Mouse (Mus musculus): ENCODE measurements around the gene Palm.

Gene Palm

GRCm38 (mm10) chr10:79854801-79855541 is 61.6 kb downstream of the Palm start:
- peak; percentile 76 to 78 for DNase-seq (ENCODE audit: low spot score in 2 of 2)

- peak in 1 of 2 experiments; percentile 65 for DNase-seq (ENCODE audit: low spot score in 2 of 2)
Measured at GRCm38 (mm10) chr10:79855558-79856184, 62.3 kb downstream of the Palm start.

- no peak for DNase-seq (ENCODE audit: low spot score in 2 of 2)
Measured at GRCm38 (mm10) chr10:79856280-79856679, 62.9 kb downstream of the Palm start.

GRCm38 (mm10) chr10:79856704-79857451 is 63.5 kb downstream of the Palm start:
- DNase-seq (ENCODE audit: low spot score in 2 of 2): peak in 1 of 2 experiments; percentile 44

- DNase-seq (ENCODE audit: low spot score in 2 of 2): peak; percentile 81 to 85
Measured at GRCm38 (mm10) chr10:79857452-79857811, 64.1 kb downstream of the Palm start.

GRCm38 (mm10) chr10:79857894-79858293 is 64.5 kb downstream of the Palm start:
- no peak for DNase-seq (ENCODE audit: low spot score in 2 of 2)

- DNase-seq (ENCODE audit: low spot score in 2 of 2): peak; percentile 90 to 92
Measured at GRCm38 (mm10) chr10:79858416-79859074, 65.2 kb downstream of the Palm start.

- DNase-seq (ENCODE audit: low spot score in 2 of 2): no peak
Measured at GRCm38 (mm10) chr10:79859116-79859515, 65.7 kb downstream of the Palm start.

GRCm38 (mm10) chr10:79860079-79860911 is 66.9 kb downstream of the Palm start:
- DNase-seq (ENCODE audit: low spot score in 2 of 2): no peak

GRCm38 (mm10) chr10:79861230-79862048 is 68.1 kb downstream of the Palm start:
- no peak for DNase-seq (ENCODE audit: low spot score in 2 of 2)

- DNase-seq (ENCODE audit: low spot score in 2 of 2): no peak
Measured at GRCm38 (mm10) chr10:79862049-79862788, 68.8 kb downstream of the Palm start.

GRCm38 (mm10) chr10:79862925-79863324 is 69.6 kb downstream of the Palm start:
- no peak for DNase-seq (ENCODE audit: low spot score in 2 of 2)

GRCm38 (mm10) chr10:79864351-79865188 is 71.2 kb downstream of the Palm start:
- no peak for DNase-seq (ENCODE audit: low spot score in 2 of 2)

GRCm38 (mm10) chr10:79865189-79865601 is 71.8 kb downstream of the Palm start:
- DNase-seq (ENCODE audit: low spot score in 2 of 2): no peak

- DNase-seq (ENCODE audit: low spot score in 2 of 2): no peak
Measured at GRCm38 (mm10) chr10:79865801-79866295, 72.5 kb downstream of the Palm start.

- DNase-seq (ENCODE audit: low spot score in 2 of 2): no peak
Measured at GRCm38 (mm10) chr10:79866601-79867000, 73.2 kb downstream of the Palm start.

Data from right cerebral cortex, postnatal 10 days (tissue).